Mouse (Mus musculus): ENCODE results near the gene Slc31a1.

Slc31a1 gene

DNA sequence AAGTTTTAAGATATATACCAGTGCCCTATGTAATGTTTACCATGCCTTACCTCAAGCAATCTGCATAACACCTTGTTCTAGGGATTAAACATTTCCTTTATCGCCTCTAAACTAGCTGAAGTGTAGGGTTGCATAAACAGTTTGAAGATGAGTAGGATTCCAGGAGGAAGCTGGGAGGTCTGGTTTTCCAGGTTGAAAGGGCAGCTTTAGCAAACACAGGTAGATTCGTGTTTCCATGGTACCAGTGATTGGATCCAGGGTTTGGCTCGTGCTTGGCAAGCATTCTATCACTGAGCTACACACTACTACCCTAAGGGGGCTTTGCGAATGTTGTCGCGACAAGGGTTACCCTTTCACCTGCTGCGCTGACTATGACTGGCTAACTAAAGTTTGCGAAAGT, 3.8 kb downstream of the Slc31a1 start:
- DNase-seq, result peak in 1 of 2 experiments; percentile 22

DNA sequence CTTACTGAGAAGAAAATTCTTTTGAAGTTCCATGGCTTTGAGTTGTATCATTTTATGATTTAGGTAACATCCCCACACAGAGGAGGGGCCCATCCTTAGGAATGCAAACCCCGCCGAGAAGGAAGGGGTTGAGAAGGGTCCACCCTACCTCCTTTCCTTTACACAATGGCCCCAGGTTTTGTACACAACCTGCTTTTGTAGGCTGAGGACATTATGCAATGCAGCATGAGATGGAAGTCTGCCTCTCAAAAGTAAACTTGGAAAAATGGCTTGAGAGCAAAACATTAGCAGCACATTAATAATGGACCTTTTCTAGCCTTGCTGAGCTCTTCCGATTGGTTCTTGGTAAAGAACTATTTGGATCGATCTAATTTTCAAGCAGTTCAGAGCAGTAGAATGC, 5.8 kb downstream of the Slc31a1 start:
- peak in 1 of 2 experiments; percentile 45 for DNase-seq

DNA sequence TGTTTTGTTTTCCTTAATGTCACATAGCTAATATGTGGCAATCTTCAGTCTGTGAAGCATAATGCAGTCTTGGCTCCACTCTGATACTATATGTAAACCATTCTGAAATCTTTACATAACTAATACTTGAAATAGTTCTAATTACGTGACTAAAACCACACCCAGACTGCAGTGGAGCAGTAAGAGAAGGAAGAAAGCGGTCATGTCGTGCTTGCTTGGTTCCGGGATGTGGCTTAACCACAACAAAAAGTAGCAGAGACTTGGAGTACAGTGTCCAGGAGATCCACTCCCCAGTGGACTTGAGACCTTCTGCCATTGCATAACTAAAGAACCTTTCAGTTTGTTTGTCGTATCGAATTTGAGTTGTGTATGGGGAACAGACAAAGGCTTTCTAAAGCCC, 7.1 kb downstream of the Slc31a1 start:
- DNase-seq, result peak; percentile 26 to 34

DNA sequence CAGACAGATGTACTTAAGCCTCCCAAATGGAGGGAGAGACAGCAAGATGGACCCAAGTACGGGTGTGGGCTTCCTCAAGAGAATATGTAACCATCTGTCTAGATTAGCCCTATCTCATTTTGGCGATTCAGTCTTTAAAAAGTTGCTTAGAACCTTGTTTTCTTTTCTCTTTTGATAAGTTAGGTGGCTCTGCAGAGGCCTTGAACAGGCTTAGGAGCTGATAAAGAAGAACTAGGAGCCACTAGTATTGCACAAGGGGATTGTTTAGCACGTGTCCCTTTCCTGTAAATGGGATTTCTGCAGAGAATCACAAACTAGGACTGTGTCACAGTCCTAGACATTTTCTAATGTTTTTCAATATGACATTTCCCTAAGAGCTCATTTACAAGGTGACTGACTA, 8.6 kb downstream of the Slc31a1 start:
- no peak for DNase-seq

DNA sequence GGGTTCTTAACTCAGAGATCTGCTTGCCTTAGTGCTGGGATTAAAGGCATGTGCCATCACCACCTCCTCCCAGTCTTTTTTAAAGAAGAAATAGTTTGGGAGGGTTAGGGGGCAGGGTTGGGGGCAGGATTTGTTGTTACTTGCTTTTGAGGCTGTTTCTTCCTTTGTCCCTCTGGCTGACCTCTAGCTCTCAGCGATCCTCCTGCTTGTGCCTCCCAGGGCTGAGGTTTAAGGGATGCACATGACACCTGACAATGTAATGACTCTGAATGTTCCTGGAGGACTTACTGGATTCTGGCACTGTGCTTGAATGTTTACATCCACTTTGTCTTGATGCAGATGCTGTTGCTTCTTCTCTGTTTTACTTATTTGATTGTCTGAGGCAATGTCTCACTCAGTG, 11.9 kb downstream of the Slc31a1 start:
- no peak for DNase-seq

DNA sequence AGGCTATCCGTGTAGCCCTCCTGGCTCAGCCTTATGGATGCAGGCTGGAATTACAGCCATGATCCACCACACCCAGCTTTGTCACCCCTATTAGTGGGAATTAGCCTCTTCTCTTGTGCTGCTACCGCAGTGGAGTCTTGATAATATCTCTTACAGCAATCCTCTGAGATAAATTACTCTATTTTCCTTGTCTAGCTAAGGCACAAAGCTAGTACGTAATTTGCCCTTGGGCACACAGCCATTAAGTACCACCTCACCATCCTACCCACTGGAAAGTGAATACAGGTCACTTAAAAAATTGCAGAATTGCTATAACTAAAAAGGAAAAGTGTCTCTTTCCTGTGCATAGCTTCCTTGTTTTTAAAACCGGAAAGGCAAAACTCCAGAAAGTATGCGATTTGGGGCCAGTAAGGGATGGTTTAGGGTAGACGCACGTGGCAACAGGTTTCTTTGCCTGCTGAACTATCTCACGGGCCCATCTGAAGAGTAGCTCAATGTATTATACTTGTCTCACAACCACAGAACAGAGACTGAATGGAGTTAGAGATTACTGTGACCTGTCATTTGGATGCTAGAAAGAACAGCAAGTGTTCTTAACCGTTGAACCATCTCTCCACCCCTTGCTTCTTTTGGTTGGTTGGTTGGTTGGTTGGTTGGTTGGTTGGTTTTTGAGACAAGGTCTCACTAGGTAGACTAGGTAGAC, 12.4 kb downstream of the Slc31a1 start:
- no peak for DNase-seq

DNA sequence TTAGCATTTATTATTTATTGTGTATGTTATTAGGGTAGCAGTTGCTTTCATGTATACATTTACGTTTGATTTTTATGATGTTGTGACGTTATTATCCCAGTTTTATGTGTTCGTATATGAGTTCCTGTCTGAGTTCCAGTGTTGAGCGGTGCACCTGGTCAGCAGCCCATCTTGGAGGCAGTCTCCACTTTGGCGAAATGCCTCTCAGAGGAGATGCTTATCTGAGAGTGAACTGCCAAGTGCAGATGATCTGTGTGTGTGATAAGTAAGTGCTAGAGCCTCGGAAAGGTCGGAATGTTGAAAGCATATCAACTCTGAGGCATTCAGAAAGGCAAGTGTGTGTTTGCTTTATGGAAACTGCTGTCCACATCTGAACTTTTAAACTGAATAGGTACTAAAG, 13.1 kb downstream of the Slc31a1 start:
- DNase-seq, result no peak

DNA sequence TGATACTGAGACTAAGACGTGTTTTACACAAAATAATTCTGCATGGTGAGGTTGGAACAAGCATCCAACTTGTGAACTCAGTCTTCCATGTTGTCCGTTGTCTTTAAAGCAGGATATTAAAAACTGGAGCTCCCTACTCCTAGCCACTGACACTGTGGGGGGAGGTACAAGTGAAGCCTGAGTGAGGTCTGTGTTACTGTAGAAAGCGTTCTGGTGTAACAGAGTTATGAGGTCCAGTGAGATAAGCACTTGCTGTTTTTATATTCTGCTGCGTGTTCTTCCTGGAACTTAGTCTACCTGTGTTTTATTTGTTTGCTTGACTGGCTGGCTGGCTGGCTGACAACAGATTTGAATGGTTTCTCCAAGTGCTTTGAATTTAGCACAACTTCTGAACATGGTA, 13.8 kb downstream of the Slc31a1 start:
- DNase-seq, result peak in 1 of 2 experiments; percentile 37

DNA sequence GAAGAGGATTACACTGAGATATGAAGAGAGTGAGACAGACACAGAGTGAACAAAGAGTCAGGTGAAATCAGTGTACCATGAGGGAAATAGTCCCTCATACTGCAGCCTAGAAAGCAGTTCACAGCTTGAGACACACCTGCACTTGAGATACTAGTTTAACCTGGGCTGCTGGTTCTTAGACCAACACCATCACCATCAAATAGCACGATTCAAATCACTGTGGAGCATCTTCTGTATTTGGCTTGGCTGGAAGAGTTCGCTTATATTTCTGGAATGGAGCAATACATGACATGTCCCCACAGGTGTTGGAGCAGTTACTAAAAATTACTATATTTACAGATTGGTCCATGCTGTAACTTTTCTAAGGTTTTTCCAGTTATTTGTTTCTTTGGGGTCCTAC, 15.6 kb downstream of the Slc31a1 start:
- DNase-seq, result no peak

DNA sequence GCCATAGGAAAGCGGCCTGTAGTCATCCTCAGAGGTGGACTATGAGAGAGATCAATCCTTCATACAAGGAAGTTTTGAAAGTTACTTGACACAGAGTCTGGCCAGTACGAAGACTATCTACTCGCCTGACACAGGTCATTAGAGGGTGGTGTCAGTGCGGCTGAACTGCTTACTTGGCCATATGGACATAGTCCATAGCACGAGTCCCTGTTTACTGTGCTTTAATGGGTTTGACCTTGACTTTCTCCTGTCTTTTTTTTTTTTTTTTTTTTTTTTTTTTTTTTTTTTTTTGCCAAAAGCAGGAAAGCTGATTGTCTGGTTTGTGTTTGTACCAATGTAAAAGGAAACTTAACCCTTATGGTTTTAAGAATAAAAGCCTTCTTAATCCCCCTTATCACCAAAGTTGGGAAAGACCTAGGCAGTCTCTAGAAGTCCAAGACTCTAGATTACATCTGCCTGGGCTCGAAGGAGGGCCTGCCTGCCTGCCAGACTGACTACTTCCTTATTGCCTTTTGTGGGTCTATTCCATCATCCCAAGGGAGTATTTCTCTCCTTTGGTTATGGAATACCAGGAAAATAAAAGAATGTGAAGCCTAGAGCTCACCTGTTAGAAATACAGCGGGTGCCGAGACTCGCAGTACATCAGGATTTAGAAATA, 19.3 kb downstream of the Slc31a1 start:
- no peak for DNase-seq

DNA sequence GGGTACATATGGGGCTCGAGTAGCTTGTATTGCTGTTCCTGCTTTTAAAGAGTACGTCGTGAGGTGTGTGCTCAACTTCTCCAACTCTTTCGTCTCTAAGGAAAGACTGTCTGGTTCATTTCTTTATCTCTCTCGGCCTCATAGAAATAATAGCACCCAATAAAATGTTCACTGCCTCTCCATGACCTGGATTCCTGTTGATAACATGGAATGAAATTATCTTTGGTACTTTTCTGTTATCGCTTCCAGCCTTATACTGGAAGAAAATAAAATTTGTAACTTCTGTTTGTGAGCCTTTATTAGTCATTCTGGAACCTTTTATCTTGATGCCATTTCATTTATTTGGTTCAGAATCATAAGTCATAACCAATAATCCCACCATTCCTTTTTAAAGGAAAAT, 22.7 kb downstream of the Slc31a1 start:
- DNase-seq, result no peak

DNA sequence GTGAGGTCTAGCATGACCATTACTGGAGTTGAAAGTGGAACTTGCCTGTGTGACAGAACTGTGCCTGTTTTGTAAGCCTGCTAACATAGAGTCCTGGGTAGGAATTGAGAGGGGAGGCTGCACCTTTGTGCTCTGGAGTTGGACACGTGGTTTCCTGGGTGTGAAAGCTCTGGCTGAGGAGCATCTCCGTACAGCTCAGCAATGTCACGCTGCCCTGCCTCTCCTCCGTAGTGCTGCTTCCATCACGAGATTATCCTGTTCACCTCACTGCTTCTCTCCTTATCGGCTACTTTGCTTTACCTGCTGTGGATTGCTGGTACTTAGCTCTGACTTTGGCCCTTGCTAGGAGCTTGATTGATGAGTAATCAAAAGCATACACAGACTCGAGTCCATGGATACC, 23.2 kb downstream of the Slc31a1 start:
- no peak for DNase-seq

DNA sequence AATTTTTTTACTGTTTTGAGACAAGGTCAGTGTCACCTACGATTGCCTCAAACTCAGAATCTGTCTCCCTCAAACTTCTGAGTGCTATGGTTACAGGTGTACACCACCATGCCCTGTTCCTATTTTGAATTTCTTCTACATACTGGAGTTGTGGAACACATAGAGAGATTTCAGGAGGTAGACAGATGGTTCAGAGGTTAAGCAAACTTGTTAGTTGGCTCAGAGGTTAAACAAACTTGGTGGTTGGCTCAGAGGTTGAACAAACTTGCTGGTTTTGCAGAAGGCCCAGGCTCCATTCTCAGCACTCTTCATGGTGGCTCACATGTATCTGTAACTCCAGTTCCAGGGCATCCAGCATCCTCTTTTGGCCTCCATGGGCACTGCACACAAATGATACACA, 23.6 kb downstream of the Slc31a1 start:
- no peak for DNase-seq

DNA sequence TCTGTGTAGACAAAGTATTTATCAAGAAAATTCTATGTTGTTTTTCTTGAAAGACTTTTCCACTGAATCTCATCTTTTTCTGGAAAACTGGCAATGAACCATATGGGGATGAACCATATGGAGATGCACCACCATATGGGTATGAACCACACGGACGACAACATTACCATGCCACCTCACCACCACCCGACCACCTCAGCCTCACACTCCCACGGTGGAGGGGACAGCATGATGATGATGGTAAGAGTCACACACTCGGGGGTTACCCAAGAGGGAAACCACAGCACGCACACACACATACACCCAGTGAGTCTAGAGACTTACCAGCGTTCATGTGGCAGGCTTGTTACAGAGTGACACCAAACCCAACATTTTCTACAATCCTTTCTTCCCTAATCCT, 24.9 kb downstream of the Slc31a1 start:
- DNase-seq, result no peak

DNA sequence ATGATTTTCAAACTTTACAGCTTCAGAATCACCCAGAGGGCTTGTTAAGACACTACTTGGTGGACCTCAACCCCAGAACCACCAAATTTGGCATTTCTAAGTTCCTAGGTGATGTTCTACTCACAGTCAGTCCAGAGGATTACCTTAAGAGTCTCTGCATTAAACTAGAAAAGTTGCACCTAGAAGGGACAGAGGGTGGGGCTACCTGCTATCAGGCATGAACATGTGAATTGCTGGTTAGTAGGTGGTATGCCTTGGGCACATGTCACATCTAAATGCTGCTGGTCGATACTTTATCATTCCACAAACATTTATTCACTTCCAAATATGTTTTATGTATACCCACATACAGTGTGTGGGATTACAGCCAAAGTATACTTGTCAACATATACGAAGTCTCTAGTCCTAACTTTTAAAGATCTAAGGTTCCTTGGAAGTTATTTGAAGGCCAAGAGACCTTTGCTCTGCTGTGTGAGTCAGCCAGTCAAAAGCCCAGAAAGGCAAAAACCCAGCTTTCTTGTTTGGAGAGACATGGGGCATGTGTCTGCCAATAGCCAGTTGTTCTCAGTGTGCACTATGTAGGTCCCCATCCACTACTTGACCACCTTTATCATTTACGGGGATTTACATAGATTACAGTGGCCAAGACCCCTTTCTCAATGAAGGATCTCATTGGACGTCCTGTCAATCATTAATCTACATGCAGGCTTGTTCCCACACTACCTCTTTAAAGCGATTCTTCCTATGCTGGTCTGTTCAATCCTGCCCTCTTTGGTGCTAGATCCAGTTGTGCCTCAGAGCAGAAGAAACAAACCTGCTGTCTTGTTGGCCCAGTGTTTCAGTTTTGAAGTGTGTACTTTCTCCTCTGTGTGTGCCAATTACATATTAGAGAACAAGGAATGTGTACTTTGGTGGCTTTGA, 29.3 kb downstream of the Slc31a1 start:
- peak in 1 of 2 experiments; percentile 13 for DNase-seq

DNA sequence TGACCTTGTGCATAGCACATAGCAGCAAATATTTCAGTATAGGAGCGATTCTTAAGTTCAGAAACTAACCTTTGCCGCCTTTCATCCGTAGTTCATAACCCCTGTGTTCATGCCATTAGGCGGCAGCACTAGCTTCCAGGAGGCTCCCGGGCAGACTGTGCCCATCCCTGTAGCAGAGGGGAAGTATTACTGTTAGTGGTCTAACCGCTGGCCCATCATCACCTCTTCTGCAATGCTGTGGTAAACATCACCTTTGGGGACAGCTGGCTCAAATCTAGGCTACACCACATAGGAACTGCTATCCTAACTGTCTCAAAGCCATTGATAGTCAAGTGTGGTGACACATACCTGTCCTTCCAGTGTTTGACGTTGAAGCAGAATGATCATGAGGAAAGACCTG, 31.4 kb downstream of the Slc31a1 start:
- peak; percentile 10 to 12 for DNase-seq

DNA sequence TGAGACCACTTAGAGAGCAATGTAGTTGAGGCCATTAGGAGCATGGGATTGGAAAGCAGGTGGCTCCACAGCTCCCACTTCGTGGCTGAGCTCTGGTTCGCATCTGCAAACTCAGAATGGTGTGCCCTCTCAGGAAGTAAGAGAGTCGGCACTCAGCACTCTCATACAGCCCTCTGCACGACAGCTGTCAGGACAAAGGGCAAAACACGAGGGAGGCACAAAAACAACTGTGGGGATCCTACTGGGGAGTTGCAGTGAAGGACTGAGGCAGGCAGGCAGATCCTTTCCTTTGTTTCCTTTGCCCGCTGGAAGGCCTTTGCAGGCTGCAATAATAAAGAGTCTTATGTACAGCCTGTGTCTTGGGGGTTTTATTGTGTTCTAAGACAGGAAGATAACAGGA, 32.9 kb downstream of the Slc31a1 start:
- no peak for DNase-seq

DNA sequence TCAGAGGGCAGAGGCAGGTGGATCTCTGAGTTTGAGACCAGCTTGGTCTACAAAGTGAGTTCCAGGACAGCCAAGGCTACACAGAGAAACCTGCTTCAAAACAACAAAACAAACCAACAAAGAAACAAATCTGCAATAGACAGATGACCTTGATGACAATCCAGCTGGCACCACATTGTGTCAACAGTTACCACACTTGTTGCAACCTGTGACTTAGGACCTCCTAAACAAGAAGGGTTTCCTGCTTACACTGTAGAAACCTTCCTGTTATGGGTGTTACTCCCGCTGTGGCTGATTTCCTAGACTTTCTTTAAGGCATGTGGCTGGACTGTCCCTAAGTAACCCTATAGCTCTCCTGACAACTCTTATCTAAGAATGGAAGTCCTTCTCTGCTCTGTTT, 35.3 kb downstream of the Slc31a1 start:
- DNase-seq, result peak in 1 of 2 experiments; percentile 15

DNA sequence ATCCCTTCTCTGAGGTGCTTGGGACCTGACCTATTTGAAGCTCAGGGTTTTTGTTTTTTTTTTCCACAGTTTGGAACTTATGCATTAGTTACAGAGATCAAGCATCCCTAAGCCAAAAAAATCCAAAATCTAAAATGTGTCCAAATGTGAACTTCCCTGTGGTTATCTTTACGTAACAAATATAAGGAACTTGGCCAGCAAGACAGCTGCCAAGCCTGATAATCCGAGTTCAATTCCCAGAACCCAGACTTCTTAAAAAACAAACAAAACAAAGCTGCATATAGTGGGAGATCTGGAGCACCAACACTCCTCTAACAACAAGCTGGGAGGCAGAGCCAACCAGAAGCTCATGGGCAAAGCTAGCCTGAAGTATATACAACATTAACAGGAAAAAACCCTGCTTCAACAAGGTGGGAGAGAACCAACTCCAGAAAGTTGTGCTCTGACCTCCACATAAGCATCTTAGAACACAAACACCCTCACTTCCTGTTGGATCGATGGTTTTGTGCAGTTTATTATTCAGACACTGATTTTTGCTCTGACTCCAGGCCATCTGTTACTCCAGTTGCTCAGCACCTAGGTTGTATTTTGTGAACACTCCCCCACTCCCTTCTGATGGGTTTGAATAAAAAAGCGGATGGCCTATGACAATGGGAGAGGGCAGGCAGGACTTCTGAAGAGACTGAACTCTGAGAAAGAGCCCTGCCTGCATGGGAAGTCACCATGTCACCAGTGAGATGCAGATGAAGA, 37.3 kb downstream of the Slc31a1 start:
- DNase-seq, result no peak

DNA sequence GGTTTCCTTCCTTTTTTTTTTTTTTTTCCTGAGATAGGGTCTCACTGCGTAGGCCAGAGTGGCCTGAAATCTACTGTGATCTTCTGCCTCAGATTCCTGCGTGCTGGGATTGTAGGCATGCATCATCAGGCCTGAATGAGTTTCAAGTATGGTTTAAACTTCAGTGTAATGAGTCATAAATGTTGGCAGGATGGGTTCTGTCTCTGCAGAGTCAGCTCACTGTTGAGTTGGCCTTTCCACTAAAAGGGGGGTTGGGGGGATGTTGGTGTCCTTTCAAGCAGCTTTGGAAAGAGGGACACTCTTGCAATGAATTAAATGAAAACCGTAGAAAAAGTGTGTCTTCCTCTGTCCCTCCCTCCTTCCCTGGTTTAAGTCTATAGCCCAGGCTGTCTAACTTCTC, 38.4 kb downstream of the Slc31a1 start:
- DNase-seq, result no peak

DNA sequence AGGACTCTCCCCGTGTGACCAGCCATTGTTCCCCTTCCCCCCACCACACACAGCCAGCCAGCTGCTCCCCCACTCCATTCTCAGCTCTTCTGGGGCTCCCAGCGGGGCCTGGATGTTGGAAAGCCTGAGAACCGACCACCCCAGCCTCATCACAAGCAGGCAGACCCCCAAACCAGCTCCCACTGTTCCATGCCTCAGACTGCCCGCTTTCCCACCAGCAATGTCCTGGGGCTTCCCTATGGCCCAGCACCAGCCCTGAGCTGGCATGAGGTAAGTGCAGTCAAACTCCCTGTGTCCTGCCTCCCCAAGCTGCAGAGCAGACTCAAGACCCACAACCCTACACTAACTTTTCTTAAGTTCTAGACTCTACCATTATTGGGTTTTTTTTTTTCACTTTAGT, 45.6 kb downstream of the Slc31a1 start:
- DNase-seq, result no peak

DNA sequence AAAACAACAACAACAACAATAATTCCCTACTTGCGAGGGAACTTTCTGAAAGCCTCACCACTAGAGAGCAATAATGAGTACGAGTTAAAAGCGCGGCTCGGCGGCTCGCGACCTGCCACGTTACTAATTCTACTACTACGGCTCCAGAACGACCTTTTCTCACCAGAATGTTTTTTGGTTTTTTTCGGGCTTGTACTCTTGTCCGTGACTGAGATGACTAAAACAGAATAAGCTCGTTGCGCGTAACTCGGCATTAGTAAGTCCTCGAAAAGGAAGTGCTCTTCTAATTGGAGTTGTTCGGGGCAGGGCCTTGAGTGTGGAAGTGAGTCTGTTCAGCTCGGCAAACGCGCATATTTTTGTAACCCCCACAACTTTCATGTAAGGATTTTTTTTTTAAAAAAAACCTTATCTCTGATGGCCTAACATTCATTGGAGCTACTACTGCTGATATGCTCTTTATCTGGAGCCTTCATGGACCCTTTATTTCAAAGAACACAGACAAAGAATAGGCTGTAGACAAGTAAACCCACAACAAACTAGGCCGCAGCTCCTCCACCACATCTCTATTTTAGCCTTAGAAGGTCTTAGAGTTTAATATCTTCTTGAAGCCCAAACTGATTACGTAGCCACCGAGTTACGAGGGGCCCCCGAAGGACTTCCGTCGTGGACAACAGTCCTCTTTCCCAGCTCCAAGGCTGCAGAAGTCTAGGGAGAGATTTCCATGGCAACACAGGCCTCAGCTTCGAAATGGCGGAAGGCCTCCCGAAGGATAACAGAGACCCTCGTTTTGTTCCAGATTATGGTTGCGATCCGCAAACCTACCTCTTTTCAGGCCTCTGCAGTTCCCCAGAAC, 47.4 kb downstream of the Slc31a1 start:
- peak; percentile 52 to 61 for DNase-seq

All from lung, adult 18-20 months (tissue).